Mouse (Mus musculus): ENCODE data around the gene Tmem204.
"Not testable (repeated sequence)": the region's sequence is repeated elsewhere in the genome, so short reads cannot be mapped to it uniquely, and the experiment has no call there.

The Tmem204 gene

DNA sequence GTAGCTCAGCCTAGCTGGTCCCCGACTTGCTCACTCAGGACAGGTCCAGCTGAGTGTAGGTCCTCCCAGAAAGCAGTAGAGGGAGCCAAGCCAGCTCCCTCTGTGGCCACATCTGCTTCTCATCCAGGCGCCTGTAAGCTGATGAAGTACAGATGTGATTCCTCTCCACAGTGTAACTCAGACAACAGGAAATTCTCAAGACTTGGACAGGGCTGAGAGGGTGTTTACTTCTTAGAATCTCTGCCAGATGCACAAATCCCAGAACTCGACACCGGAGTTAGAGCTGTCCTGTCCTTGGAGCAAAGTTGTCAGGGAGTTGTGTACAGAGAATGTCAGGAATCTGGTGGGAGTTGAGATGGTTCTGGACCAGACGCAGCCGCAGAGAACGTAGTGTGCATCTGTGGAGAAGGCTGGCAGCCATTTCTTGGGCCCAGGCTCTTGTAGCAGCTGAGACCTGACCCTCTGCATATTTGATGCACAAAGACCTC, at the start of gene Tmem204:
TSS of gene Tmem204 (minus strand) at position 148 of the 488 bp plus-strand sequence.
- DNase-seq = no peak

DNA sequence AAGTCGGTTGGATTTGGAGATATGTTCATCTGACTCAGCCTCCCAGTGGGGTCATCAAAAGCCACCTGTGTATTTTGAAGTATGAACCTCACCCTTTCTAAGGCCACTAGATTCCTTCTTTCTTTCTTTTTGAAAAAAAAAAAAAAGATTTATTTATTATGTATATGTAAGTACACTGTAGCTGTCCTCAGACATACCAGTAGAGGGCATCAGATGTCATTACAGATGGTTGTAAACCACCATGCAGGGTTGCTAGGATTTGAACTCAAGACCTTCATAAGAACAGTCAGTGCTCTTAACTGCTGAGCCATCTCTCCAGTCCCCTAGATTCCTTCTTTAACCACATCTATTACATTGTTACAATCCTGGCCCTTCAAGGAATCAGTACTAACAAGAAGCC, 46.7 kb upstream of the Tmem204 start:
- no peak for DNase-seq

DNA sequence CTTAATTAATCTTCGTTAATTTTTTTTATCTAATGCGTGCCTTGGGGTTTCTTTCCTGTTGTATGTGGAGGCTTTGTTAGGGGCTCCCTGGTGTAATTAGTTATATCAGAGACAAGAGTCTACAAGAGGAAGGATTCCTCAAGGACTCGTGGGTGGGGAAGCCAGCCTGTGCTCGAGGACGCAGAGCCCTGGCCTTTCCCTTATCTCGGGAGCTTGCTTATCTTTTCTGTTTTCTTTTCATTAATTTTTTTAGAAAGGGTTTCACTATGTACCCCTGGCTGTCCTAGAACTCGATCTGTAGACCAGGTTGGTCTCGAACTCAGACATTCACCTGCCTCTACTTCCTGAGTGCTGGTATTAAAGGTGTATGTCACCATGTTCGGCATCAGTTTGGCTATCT, 44.3 kb upstream of the Tmem204 start:
- no peak for DNase-seq

DNA sequence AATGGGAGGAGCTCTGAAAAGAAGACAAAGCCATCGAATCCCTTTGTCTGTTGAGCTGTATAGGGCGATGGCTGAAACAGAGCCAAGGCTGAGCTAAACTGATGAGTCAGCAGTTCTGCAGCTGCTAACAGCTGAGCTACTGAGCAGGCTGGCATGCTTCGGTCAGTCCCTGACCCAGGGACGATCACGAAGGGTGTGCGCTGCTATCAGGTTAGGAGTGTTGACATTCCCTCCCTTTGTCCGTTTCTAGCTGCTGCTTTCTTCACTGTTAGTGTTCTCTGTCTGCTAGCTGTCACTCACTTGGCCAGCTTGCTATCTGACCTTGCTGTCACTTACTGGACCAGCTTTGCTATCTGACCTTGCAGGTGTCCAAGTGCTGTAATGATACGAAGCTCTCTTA, 43.7 kb upstream of the Tmem204 start:
- DNase-seq = no peak

DNA sequence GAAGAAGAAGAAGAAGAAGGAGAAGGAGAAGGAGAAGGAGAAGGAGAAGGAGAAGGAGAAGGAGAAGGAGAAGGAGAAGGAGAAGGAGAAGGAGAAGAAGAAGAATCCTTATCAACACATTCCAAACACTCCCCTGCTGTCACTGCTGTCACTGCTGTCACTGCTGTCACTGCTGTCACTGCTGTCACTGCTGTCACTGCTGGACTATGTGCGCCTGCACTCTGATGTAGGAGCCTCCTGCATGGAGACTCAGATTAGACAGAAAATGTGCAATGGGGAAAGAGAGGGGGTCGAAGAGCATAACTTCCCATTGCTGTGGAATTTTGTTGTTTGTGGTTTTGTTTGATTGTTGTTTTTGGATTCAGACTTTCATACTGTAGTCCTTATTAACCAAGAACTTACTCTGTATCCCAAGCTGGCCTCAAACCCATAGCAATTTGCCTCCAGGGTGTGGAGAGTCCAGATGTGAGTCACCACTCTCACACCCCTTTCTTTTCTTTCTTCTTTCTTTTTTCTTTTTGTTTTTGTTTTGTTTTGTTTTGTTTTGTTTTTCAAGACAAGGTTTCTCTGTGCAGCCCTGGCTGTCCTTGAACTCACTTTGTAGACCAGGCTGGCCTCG, 42.2 kb upstream of the Tmem204 start:
- DNase-seq = not testable (repeated sequence)

DNA sequence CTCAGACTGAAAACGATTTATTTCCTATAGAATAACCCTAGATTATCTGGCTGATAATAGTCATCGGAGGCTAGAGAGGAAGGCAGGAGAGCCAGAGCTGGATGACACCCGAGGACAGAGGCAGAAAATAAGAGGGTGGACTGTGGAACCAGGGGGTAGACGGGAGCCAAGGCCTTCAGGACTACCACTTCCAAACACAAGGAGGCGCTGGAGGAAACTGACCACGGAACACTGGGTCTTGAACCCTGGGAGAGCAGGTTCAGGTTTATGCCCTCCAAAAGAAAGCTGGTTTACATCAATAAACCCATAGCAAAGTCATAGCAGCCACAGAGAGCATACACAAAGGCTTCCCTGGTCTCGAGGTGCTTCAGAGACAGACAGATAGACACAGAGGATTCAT, 40.6 kb upstream of the Tmem204 start:
- peak; percentile 73 for DNase-seq

DNA sequence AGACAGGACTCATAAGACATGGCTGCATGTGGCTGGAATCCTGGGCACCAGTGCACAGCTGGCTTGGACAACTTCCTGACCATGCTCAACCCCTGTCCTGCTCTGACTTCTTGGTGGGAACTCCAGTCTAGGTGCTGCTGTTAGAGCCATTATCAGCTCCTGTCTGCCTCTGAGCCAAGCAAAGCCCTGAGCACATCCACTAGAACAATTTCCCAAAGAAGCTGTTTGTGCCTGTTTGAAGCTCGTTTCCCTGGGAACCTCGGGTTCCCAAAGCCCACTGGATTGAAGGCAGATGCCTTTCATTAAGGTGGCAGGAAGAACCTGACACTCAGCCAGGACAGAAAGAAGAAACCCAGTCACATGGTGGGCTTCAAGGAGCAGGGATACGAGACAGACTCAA, 37.0 kb upstream of the Tmem204 start, which contains the start of gene Ptx4:
TSS of gene Ptx4 (plus strand) at position 355 of the 400 bp plus-strand sequence.
- no peak for DNase-seq

DNA sequence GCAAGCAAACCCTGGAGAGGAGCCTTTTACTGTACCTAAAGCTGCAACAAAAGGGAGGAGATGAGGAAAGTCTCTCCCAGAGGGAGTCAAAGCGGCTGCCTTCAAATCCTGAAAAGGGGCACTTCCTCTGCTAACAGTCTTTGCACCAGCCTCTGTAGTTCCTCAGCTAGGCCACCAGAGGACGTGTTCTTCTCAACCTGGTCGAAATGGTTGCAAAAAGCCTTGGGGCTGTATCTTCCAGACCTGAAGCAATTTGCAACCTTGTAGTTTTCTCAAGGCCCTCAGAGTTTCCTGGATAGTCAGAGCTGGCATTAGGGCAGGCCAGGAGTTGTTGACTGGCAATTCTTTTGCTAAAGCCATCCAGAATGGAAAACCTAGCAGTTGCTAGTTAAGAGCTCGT, 33.9 kb upstream of the Tmem204 start:
- peak; percentile 59 for DNase-seq

DNA sequence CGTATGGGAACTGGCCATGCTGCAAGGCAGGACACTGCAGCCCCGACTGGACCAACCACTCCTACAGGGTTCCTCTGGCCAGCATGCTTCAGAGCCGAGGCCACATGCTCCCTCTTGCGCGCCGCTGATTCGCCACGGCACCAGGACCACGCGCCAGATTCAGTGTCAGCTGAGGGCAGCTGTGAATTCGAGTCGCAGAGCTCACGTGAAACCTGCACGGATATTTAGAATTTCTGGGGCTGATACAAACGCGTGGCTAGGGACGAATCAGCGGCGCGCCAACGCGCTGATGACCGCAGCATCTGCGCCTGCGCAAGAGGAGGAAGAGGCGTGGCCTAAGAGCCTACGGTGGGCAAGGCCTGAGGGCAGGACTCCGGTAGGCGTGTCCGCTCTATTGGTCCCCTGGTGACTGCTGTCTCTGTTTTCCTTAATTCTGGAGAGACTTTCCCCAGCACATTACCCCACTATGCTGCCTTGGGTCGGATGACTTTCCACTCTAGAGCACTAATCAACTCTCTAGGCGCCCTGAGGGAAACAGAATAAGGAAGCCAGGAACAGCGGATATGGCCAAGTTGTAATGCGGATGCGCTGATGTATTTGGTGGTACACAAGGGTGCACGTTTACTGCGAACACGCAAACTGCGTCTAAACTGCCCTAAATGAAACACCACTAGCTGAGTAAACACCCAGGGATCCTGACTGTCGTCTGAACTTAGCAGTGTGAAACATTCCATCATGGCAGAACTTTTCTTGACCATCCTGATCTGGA, 32.5 kb upstream of the Tmem204 start, which contains the start of gene Telo2:
TSS of gene Telo2 (minus strand) at position 304 of the 769 bp plus-strand sequence.
- DNase-seq = peak; percentile 97

DNA sequence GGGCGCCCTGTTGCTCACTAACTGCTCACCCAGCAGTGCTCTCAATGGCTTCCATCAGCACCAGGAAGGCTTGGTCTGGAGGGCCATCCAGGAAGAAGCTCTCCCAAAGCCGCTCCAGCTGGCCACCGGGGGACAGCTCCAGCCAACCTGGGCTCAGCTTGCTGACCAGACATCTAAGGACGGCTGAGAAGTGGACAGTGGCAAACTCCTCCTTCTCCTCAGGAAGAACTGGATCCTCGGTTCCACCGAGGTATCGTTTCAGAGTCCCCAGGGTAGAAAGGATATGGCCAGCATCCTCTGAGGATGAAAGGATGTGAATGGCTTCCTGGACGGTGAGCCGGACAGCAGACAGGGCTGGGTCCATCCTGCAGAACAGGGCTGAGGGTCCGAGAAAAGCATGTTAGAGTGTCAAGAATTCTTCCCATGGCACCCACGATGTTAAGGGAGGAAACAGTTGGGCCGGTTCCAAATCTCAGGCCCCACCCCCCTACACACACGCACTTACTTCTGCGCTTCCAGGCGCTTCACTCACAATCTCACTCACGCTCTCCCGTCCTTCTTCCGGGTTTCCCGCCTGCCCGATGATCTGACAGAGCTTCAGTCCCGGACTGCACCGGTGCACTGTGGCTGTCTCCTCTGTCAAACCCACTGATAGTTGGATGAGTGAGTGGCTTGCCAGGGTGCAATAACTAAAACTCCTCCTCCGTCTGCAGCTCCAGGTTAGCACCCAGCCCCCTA, 31.7 kb upstream of the Tmem204 start:
- DNase-seq = no peak

DNA sequence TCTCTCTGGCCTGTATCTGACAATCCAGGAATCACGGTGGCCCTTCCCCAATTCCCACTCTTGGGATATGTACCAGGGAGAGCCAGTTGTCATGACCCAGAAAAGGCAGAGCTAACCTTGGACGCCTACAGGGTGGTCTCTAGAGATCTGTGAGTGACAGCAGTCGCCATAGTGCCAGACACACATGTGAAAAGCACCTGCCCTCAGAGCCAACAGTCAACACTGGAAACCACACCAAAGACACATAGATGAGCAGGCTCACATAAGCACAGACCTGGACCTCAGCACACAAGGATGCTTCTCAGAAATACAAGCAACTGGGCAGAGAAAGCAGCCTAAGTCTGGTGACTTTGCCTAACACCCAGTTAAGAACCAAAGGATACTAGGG, 29.0 kb upstream of the Tmem204 start:
- no peak for DNase-seq

DNA sequence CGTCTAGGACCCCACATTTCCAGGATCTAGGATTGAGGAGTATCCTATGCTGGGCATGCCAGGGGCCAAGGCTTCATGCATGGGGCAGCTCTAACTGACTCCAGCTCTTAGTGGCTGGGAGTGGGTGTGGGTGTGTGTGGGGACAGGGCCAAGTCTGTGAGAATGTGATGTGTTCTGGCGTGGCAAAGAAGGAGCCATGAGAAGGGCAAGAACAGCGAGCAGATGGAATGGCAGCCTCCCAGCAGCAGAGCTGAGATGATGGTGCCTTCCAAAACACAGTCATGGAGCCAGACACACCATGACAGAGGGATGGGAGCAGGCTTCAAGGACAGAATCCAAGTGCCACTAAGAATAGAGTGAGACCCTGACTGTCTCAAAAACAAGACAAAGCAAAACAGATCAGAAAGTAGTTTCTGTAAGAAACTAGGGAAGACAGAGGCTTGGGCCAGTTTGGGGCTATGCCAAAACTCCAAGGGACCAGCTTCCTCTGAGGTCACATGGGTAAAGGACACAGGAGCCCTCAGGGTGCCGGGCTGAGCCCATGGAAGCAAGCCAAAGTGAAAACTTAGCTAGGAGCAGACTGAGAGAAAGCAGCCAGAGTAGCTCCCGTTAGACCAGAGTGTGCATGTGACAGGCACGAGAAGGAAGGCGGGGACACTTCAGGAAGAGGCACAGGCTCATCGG, 28.5 kb upstream of the Tmem204 start:
- no peak for DNase-seq

DNA sequence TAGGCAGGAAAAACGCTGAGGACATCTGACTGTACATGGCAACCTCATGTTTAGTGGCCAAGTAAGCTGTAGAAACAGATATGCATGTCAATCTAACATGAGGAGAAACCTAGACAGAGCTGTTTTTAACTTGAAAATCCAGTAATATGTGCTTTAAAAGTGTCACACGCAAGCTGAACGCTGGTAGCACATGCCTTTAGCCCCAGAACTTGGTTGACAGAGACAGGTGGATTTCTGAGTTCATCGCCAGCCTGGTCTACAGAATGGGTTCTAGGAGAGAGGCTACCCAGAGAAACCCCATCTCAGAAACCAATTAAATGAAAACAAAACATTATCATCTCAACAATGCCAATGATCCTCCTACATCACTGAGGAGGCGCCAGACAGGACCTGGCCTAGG, 27.8 kb upstream of the Tmem204 start:
- DNase-seq = no peak

DNA sequence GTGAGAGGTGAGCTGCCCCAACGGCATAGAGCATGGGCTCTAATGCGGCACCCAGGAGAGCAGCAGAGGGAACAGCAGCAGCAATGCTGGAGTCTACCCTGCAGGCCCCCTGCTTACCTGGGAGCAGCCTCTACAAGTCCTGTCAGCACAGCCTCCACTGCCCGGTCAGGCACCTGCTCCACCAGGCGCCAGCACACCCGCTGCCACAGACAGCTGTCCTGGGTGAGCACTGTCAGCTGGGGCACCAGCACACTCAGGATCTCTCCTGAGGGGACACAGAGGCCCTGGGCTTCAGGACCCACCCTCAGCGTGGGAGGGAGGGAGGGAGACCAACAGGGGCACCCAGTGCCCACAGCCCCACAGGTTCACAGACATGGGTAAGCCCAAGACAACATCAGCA, 27.2 kb upstream of the Tmem204 start:
- DNase-seq = no peak

DNA sequence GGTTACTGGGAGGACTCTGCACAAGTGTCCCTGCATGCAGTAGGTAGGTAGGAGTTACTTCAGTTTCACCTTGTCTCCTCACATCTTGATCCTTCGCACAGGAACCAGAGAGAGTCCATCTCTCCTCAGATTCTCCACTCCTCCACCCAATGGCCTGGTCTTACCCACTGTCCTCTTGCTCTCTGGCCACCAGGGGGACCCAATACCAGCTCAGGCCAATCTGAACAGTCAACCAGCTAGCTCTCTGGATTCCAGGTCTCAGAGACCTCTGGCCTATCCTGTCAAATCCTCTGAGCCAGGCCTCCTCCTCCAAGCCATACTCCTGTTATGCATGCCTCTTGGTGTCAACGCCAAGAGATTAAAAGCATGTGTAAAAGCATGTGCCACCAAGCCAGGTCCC, 26.2 kb upstream of the Tmem204 start:
- DNase-seq = peak; percentile 34

DNA sequence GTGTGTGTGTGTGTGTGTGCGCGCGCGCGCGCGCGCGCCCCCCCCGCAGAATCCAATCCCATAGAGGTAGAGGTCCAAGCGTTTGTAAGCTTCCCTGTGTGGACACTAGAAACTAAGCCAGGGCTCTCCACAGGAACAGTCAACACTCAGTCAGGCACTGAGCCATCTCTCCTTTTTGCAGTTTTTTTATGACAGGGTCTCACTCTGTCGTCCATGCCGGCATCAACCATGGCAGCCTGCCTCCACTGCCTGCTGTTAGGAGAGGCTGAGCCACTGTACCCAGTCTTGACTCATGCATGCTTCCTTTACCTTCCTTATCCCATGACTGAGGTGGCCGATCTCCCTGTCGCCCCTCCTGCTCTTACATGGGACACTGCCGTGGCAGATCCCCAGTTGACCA, 24.4 kb upstream of the Tmem204 start:
- no peak for DNase-seq

DNA sequence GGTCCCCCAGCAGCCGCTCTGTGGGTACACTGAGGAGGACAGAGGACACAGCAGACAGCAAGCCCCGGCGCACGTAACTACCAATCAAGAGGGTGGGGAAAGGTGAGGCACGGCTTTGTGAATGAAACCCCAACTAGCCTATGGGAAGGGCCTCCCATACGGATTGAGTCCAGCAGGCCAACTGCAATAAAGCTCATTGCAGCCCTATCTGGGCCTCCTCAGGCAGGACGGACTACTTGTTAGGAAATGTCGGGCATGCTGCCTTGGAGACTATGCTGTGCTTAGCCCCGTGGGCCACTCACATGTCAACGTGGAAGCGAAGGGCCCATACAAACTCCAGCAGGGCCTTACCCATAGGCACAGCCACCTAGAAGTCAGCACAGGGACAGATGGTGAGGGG, 17.9 kb upstream of the Tmem204 start:
- DNase-seq = no peak

DNA sequence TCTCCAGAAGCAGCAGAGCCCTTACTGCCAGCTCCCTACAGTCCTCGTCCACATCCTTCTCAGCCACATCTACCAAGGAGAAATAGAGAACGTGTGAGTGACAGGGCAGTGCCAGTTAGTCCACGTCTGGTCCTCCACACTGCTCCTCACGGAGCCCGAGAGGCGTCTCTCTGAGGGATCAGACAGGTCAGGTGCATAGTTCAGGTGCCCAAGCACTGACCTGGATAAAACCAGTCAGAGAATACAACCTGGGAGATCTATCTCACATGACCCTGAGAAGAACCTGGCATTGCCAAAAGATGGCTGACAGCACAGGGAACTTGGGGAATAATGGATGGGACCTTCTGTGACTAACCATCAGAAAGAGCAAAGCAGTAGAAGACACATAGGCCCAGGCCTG, 16.7 kb upstream of the Tmem204 start:
- no peak for DNase-seq

DNA sequence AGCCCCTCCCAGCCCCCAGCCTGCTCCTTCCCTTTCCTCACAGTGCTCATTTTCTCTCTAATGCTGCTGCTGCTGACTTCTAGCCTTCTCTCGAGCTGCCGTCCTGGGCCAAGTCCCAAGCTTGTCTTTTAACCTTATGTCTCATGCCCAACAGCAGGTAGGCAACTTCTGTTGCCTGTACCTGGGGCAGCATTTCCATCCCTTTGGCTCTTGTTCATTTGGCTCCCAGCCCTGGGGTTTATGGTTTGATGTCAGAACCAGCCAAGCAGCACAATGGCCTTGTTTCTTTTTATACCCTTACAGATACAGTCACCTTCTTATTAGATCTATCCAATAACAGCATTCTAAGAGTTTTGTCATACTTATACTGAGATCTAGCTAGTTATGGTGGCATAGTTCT, 12.8 kb upstream of the Tmem204 start:
- DNase-seq = no peak

DNA sequence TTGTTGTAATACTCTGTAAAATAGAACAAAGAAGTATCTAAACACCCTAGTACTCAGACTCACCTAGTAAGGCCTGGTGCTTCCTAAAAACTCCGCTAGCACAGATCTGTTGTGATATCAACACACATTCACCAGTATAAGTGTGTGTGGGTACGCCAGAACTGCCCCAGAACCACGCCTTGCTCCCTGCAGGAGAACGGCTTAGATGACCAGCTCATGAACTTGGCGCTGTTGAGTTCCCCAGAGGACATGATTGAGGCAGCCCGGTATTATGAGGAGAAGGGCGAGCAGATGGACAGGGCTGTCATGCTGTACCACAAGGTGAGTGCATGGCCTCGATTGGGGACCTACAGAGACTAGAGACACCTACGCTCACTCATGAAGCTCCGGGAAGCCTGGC, 7.1 kb upstream of the Tmem204 start:
- no peak for DNase-seq

DNA sequence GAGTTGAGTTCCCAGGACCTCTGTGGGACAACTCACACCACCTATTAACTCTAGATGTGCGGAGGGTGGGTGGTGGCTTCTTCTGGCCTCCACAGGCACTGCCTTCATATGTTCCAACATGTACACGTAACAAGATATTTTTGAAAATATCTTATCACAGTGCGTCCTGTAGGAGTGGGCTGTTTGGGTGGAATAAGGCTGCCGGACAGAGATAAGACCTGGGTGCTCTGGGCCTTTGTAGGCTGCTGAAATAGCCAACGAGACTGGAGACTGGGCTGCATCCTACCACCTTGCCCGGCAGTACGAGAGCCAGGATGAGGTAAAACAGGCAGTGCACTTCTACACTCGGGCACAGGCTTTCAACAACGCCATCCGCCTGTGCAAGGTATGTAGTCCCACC, 5.8 kb upstream of the Tmem204 start:
- no peak for DNase-seq

DNA sequence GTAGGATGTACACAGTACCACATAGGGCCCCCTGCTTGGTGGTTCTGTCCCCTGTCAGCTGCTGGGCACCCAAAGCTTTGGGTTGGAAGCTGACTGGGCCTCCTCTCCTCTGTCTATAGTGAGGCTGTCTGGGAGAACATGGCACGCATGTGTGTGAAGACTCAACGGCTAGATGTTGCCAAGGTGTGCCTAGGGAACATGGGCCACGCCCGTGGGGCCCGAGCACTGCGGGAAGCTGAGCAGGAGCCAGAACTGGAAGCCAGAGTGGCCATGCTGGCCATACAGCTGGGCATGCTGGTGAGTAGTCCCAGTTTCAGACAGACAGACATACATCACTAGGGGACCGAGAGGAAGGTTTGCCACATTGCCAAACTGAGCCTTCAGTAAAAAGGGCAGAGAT, 3.3 kb upstream of the Tmem204 start:
- no peak for DNase-seq

DNA sequence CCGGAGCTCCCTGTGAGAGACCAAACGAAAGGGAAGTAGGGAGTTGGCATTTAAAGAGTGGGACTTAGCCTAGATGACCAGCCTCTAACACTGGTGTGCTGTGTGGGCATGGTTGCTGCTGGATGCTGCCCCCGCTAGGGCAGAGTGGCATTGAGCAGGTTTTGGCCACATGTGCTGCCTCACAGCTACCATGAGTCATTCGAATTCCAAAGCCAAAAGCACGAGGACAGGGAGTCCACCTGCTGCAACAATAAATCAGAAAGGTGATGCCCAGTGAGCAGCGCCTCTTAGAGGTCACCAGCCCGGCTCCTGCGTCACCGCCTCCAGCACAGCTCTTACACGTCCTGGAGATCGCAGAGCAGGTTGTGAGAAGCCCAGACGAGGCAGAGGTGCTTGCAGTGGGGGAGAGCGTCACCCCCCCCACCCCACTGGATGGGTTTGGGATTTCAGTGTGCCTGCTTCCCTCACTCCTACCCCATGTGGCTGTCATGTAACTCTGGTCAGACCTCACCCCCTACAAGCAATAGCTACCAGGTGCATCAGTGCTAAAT, 1.5 kb upstream of the Tmem204 start:
- DNase-seq = no peak

Measured in thymus, postnatal 4 days (tissue).